Mouse (Mus musculus) lung, postnatal 0 days (tissue): ENCODE measurements around the gene Arid3a.

ENCODE experiments used
- CTCF ChIP-seq: IDR thresholded peaks from 2 replicates; pipeline ENCODE4 v1.5.1; 2016; ENCODE audit warnings: antibody characterized with exemption, mild to moderate bottlenecking
- EP300 ChIP-seq: IDR thresholded peaks from 2 replicates; pipeline ENCODE4 v1.6.1; 2016; ENCODE audit warnings: antibody characterized with exemption, mild to moderate bottlenecking, control low read depth

GRCm38 (mm10) chr10:79984195-79984816 lies 57.5 kb downstream of the Arid3a start, which contains the start of gene Tmem259:
- TF ChIP-seq CTCF (peak; percentile 88), EP300 (0 out of 2 replicates have a peak, but pooled peaks have one; percentile 26)
